Mouse (Mus musculus) lung, embryonic 16.5 days (tissue): ENCODE results near the gene Ypel3. TPM values are rescaled to one million over a fixed set of nuclear protein-coding genes. Genes with fewer than 3 reads are reported as not detected.

Source experiments
- ATAC-seq: fragments of 200-750 bp; cut with Nextera tagmentation; 2 replicates; pipeline ENCODE4 v1.8.0; 2017; ENCODE audit warnings: low read depth, mild to moderate bottlenecking, moderate library complexity
- H3K27ac ChIP-seq: fragments of 300-500 bp; sonication (generic); 2 replicates; pipeline ENCODE4 v1.5.1; 2014; ENCODE audit warnings: mild to moderate bottlenecking, control low read depth, low read length
- H3K27me3 ChIP-seq: fragments of 300-500 bp; sonication (generic); 2 replicates; pipeline ENCODE4 v1.6.1; 2014; ENCODE audit warnings: low read depth, low read length, mixed read lengths; ENCODE audit not compliant: control insufficient read depth, insufficient read depth
- H3K36me3 ChIP-seq: fragments of 300-500 bp; sonication (generic); 2 replicates; pipeline ENCODE4 v1.6.1; 2014; ENCODE audit warnings: low read length; ENCODE audit not compliant: control insufficient read depth, insufficient read depth
- H3K4me1 ChIP-seq: fragments of 300-500 bp; sonication (generic); replicated peaks from 2 replicates; pipeline ENCODE4 v1.6.1; 2014; ENCODE audit warnings: low read length, mixed read lengths; ENCODE audit not compliant: control insufficient read depth, insufficient read depth
- H3K4me2 ChIP-seq: fragments of 300-500 bp; sonication (generic); 2 replicates; pipeline ENCODE4 v1.6.1; 2014; ENCODE audit warnings: low read depth, low read length, control low read depth
- H3K4me3 ChIP-seq: fragments of 300-500 bp; sonication (generic); 2 replicates; pipeline ENCODE4 v1.5.1; 2014; ENCODE audit warnings: mild to moderate bottlenecking, low read length, control low read depth
- H3K9ac ChIP-seq: fragments of 300-500 bp; sonication (generic); 2 replicates; pipeline ENCODE4 v1.6.1; 2014; ENCODE audit warnings: low read length, control low read depth
- H3K9me3 ChIP-seq: fragments of 300-500 bp; sonication (generic); 2 replicates; pipeline ENCODE4 v1.6.1; 2016; ENCODE audit warnings: low read length; ENCODE audit not compliant: control insufficient read depth
- WGBS: fragments of 180-500 bp; shearing (Covaris S2); extraction: QIAGEN DNeasy Blood & Tissue Kit; methylation state at CpG from one replicate; pipeline ENCODE4 v1.1.7; 2014; 5-methylcytosine and 5-hydroxymethylcytosine counted together
- polyA plus RNA-seq: library from polyadenylated mRNA; unstranded; fragments of >200 nt; fragmentation: Nextera tagmentation; extraction: Ambion mirVana; gene quantifications from 2 replicates; pipeline ENCODE4 v1.2.1, GENCODE M21; 2015

The Ypel3 gene
- polyA plus RNA-seq, 1 experiment from 2014 or later = 111 TPM

- H3K36me3 ChIP-seq = no peaks in the 10 kb centered on the region
- H3K27me3 ChIP-seq = no peaks in the 10 kb centered on the region
- no peak for ATAC-seq
- no peaks in the 10 kb centered on the region; the same call in 1 of the 2 replicates for H3K4me1 ChIP-seq
- no peak overlapping the region for H3K4me2 ChIP-seq
- 14% methylated on average over 6 of the region's 6 CpGs for WGBS
- no peak overlapping the region for H3K9ac ChIP-seq
- H3K9me3 ChIP-seq = no peaks in the 10 kb centered on the region
- H3K27ac ChIP-seq = no peak overlapping the region
- H3K4me3 ChIP-seq = no peak overlapping the region
Measured at GRCm38 (mm10) chr7:126746798-126747197, 30.0 kb upstream of the Ypel3 start.

GRCm38 (mm10) chr7:126748824-126749223, 27.9 kb upstream of the Ypel3 start:
- H3K36me3 ChIP-seq = no peaks in the 10 kb centered on the region
- H3K9me3 ChIP-seq = no peaks in the 10 kb centered on the region
- no peak overlapping the region for H3K4me3 ChIP-seq
- H3K4me1 ChIP-seq = no peaks in the 10 kb centered on the region; the same call in 1 of the 2 replicates
- no peak overlapping the region for H3K9ac ChIP-seq
- no peaks in the 10 kb centered on the region for H3K27me3 ChIP-seq
- ATAC-seq = no peak
- 0 out of 2 replicates have a peak overlapping the region, but pooled peaks have one; percentile 16 for H3K27ac ChIP-seq
- H3K4me2 ChIP-seq = no peak overlapping the region
- WGBS = 58% methylated on average over 7 of the region's 7 CpGs

GRCm38 (mm10) chr7:126749582-126750343, 27.0 kb upstream of the Ypel3 start:
- H3K4me2 ChIP-seq = no peak overlapping the region
- 83% methylated on average over 17 of the region's 17 CpGs for WGBS
- no peak overlapping the region for H3K4me3 ChIP-seq
- no peak overlapping the region for H3K27ac ChIP-seq
- H3K27me3 ChIP-seq = no peaks in the 10 kb centered on the region
- H3K4me1 ChIP-seq = no peaks in the 10 kb centered on the region; the same call in 1 of the 2 replicates
- H3K36me3 ChIP-seq = no peaks in the 10 kb centered on the region
- no peak overlapping the region for H3K9ac ChIP-seq
- no peaks in the 10 kb centered on the region for H3K9me3 ChIP-seq
- no peak for ATAC-seq

- no peaks in the 10 kb centered on the region for H3K9me3 ChIP-seq
- peak overlapping the region; percentile 64 for H3K9ac ChIP-seq
- under 1% methylated on average over 9 of the region's 9 CpGs for WGBS
- peaks cover 3% of the 10 kb centered on the region; the same call in 1 of the 2 replicates for H3K4me1 ChIP-seq
- no peaks in the 10 kb centered on the region for H3K36me3 ChIP-seq
- H3K27ac ChIP-seq = peak overlapping the region; percentile 53
- ATAC-seq = peak; percentile 73
- H3K27me3 ChIP-seq = no peaks in the 10 kb centered on the region
- H3K4me3 ChIP-seq = no peak overlapping the region
- H3K4me2 ChIP-seq = peak overlapping the region; percentile 13
Measured at GRCm38 (mm10) chr7:126754866-126755265, 21.9 kb upstream of the Ypel3 start.

GRCm38 (mm10) chr7:126758539-126758938, 18.2 kb upstream of the Ypel3 start:
- peaks cover 3% of the 10 kb centered on the region; the same call in 1 of the 2 replicates for H3K36me3 ChIP-seq
- no peaks in the 10 kb centered on the region for H3K27me3 ChIP-seq
- no peak overlapping the region for H3K4me2 ChIP-seq
- WGBS = 66% methylated on average over 7 of the region's 7 CpGs
- no peak overlapping the region for H3K9ac ChIP-seq
- no peak overlapping the region for H3K4me3 ChIP-seq
- no peak for ATAC-seq
- H3K27ac ChIP-seq = no peak overlapping the region
- H3K9me3 ChIP-seq = no peaks in the 10 kb centered on the region
- peaks cover 28% of the 10 kb centered on the region for H3K4me1 ChIP-seq

- H3K9ac ChIP-seq = peak within 1 kb of the TSS; percentile 93
- peak within 1 kb of the TSS; percentile 86 for H3K4me3 ChIP-seq
- no peaks in the 10 kb centered on the region for H3K9me3 ChIP-seq
- H3K4me1 ChIP-seq = peaks cover 28% of the 10 kb centered on the region
- peak within 1 kb of the TSS; percentile 98 for H3K27ac ChIP-seq
- H3K4me2 ChIP-seq = peak within 1 kb of the TSS; percentile 80
- H3K27me3 ChIP-seq = no peaks in the 10 kb centered on the region
- peak; percentile 62 for ATAC-seq
- 1% methylated on average over 35 of the region's 38 CpGs for WGBS
- peaks cover 8% of the 10 kb centered on the region for H3K36me3 ChIP-seq
Measured at GRCm38 (mm10) chr7:126759050-126759671, 17.6 kb upstream of the Ypel3 start, which contains the start of gene Mapk3. Mapk3 (plus strand) TSS chr7:126759601.

GRCm38 (mm10) chr7:126759672-126760390, 16.9 kb upstream of the Ypel3 start:
- Histone ChIP-seq H3K36me3 (peaks cover 15% of the 10 kb centered on the region), H3K9ac (peak overlapping the region; percentile 93), H3K9me3 (no peaks in the 10 kb centered on the region), H3K4me1 (peaks cover 28% of the 10 kb centered on the region), H3K27me3 (no peaks in the 10 kb centered on the region), H3K4me3 (peak overlapping the region; percentile 86), H3K27ac (peak overlapping the region; percentile 98), H3K4me2 (peak overlapping the region; percentile 80)
- ATAC-seq = peak; percentile 15
- WGBS = under 1% methylated on average over 22 of the region's 24 CpGs

- 5% methylated on average over 3 of the region's 3 CpGs for WGBS
- peak overlapping the region; percentile 80 for H3K4me2 ChIP-seq
- peaks cover 24% of the 10 kb centered on the region for H3K4me1 ChIP-seq
- H3K36me3 ChIP-seq = peaks cover 20% of the 10 kb centered on the region
- peak overlapping the region; percentile 98 for H3K27ac ChIP-seq
- H3K27me3 ChIP-seq = no peaks in the 10 kb centered on the region
- ATAC-seq = peak; percentile 93
- H3K9me3 ChIP-seq = no peaks in the 10 kb centered on the region
- H3K9ac ChIP-seq = peak overlapping the region; percentile 93
- peak overlapping the region; percentile 86 for H3K4me3 ChIP-seq
Measured at GRCm38 (mm10) chr7:126760391-126760802, 16.4 kb upstream of the Ypel3 start.

GRCm38 (mm10) chr7:126760956-126761355, 15.8 kb upstream of the Ypel3 start:
- no peak for ATAC-seq
- Histone ChIP-seq H3K36me3 (peaks cover 23% of the 10 kb centered on the region), H3K27me3 (no peaks in the 10 kb centered on the region), H3K27ac (peak overlapping the region; percentile 98), H3K9ac (peak overlapping the region; percentile 93), H3K4me1 (peaks cover 24% of the 10 kb centered on the region), H3K4me3 (peak overlapping the region; percentile 86), H3K9me3 (no peaks in the 10 kb centered on the region), H3K4me2 (peak overlapping the region; percentile 80)
- WGBS = 42% methylated on average over 4 of the region's 4 CpGs
